Mouse (Mus musculus): ENCODE results near the gene Cyp2b13. TPM values are rescaled to one million over a fixed set of nuclear protein-coding genes. Genes with fewer than 3 reads are reported as not detected.
"Not testable (repeated sequence)": the region's sequence is repeated elsewhere in the genome, so short reads cannot be mapped to it uniquely, and the experiment has no call there.

Gene Cyp2b13
- polyA plus RNA-seq (2012; rRNA removed) = 0.05 TPM in 1 of 2 replicates, not detected in the other

DNA sequence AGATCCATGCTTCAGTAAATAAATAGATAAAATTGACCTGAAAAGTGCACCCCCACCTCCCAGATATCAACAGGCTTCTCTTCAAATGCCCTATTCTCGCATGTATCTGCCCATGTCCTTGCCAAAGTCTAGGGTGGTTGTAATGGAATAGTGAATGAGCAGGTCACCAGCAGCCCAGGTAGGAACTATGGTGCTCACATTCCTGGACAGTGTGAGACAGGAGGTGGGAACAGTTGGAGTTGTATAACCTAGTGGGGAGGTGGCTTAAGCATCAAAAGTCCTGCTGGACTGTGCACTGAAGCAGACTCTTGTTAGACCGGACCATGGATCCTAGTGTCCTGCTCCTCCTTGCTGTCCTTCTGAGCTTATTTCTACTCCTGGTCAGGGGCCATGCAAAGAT is at the start of gene Cyp2b13:
Cyp2b13 (plus strand) TSS at position 301 of the 400 bp plus-strand sequence.
- 56% methylated on average over 1 of the region's 2 CpGs for WGBS
- DNase-seq (ENCODE audit: low read depth, low spot score) = not testable (repeated sequence)

DNA sequence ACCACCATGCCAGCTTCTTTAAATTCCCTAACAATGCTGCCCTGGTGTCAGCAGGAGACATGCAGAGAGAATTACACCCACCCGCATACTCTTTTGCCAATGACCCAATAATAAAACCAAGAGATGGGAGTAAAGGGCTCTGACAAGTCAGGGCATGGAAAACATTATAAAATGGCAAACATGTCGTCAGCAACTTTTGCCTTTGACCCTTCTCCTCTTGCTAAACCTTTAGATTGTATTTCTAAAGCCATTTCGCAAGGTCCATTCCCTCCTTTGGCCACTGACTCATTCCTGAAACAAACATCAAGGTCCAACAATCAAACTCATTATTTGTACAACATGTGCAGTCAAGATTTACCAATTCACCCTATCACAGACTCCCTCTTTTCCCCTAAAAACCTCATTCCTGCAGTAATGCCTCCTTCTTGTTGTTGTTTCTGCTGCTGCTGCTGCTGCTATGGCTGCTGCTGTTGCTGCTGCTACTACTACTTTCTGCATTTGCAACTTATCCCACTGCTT is 41.4 kb upstream of the Cyp2b13 start:
- DNase-seq (ENCODE audit: low read depth, low spot score) = not testable (repeated sequence)
- 67% methylated on average over 1 of the region's 3 CpGs for WGBS

DNA sequence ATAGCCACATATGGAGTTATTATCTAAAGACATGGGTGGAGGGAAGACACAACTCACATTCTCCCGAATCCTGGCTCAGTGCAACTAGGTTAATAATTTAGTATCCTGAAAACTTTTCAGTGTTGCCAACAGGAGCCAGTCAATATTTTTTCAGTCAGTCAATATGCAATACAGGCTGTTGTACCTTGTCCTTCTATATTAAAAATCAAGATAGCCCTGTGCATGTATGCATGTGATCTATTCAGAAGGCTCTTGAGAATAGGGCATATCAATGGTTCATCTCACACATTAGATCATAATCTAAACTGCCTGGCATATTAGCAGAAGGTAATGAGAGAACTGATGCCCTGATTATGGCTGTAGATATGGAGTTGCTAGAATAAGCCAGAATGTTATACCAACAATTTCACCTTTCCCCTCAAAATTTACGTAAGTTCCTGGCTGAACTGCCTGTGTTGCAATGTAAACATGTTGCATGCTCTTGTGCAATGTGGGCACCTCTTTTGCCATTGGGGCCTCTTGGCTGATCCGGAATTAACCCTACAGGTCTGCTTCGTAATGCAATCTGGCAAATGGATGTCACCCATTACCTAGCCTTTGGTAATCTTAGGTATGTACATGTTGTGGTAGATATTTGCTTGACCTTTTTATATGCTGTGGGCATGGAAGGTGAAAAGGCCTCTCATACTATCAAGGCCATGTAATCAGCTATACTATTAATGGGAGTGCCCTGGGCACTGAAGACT is 6.2 kb upstream of the Cyp2b13 start:
- 79% methylated on average over 4 of the region's 4 CpGs for WGBS
- not testable (repeated sequence) for DNase-seq (ENCODE audit: low read depth, low spot score)

DNA sequence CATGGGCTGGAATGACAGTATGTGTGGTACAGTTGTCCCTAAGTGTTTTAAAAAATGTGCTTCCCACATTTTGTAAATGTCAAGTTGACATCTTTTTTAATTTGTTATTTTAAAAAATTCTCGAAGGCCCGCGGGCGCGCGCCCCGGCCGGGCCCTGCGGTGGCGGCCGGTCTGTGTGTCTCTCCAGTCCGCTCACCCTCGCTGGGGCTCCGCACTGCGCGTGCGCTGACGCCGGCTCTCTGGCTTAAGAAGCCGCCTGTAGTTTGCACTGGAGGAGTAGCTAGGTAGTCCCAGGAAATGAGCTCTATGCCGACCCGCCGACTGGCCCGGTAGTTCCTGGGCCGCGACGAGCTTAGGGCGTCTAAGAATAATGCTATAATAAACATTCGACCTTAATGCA is 10.4 kb downstream of the Cyp2b13 start:
- not testable (repeated sequence) for DNase-seq (ENCODE audit: low read depth, low spot score)
- 56% methylated on average over 29 of the region's 29 CpGs for WGBS

DNA sequence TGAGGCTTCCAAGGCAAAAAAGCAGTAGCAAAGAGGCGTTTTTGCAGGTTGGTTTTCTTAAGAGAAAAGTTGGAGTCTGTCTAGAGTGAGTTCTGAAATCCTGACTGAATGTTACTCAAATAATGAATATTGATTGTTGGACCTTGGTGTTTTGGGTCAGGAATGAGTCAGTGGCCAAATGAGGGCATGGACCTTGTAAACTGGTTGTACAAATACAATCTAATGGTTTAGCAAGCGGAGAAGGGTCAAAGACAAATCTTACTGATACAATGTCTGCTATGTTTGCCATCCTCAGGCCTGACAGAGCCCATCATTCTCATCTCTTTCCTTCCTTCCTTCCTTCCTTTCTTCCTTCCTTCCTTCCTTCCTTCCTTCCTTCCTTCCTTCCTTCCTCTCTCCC is 21.3 kb downstream of the Cyp2b13 start:
- no peak for DNase-seq (ENCODE audit: low read depth, low spot score)
- 39% methylated on average over 2 of the region's 2 CpGs for WGBS

DNA sequence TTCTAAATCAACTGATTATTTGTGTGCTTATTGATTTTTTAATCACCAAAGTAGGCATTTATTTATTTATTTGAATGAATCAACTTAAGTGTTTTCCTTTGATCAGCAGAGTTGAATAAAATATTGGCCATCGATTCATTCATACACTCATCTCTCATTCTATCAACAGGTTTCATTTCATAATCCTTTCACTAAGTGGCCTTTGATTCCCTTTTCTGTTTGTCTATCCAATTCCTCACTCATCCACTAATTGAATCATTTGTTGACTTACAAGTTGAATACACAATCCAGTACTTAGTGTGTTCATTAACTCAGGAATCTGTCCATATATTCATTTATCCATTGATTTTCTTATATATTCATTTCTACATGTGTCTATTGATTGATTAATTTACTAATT is 26.1 kb downstream of the Cyp2b13 start:
- DNase-seq (ENCODE audit: low read depth, low spot score) = no peak
- 88% methylated on average over 1 of the region's 1 CpGs for whole genome bisulfite sequencing

DNA sequence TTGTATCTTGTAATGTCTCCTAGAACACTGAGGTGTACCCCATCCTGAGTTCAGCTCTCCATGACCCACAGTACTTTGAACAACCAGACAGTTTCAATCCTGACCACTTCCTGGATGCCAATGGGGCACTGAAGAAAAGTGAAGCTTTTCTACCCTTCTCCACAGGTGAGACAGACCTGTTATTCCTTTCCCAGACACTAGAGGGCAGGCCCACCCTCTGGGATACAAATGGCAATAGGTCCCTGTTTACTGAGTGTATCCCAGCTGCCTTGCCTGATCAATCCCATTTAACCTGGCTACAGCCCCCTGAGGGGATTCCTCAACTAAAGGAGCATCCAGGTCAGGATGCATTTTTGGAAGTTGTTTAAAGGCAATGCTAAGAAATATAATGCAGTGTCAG is 27.3 kb downstream of the Cyp2b13 start:
- not testable (repeated sequence) for DNase-seq (ENCODE audit: low read depth, low spot score)

DNA sequence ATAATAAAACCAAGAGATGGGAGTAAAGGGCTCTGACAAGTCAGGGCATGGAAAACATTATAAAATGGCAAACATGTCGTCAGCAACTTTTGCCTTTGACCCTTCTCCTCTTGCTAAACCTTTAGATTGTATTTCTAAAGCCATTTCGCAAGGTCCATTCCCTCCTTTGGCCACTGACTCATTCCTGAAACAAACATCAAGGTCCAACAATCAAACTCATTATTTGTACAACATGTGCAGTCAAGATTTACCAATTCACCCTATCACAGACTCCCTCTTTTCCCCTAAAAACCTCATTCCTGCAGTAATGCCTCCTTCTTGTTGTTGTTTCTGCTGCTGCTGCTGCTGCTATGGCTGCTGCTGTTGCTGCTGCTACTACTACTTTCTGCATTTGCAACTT is 78.3 kb downstream of the Cyp2b13 start:
- not testable (repeated sequence) for DNase-seq (ENCODE audit: low read depth, low spot score)
- WGBS = no CpG with 5 or more reads among the region's 2 CpGs

DNA sequence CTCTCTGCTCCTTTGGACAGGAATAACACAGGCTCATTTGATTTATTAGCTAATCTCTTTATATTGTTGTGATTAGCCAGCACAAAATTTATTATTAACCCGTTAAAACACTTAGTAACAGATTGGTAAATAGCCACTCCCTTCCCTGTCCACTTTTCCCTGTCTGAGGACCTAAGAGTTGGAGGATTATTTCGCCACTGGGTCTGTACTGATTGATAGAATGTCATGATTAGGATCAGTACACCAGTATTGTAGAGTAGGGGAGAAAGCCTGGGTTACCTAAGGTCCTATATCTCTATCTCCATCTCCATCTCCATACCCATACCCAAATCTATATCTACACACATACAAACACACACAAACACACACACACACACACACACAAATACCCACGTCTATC is 82.4 kb downstream of the Cyp2b13 start:
- WGBS = no CpG with 5 or more reads among the region's 3 CpGs
- not testable (repeated sequence) for DNase-seq (ENCODE audit: low read depth, low spot score)

Other genes with a start within 250 kb of the Cyp2b13 start
- gene Cyp2s1, start 244.6 kb upstream of the Cyp2b13 start, polyA plus RNA-seq (2012; rRNA removed) = 49.2 and 66.1 TPM in 2 replicates
- 0.77 and 14.7 TPM in 2 replicates for gene Cyp2b10, start 163.9 kb upstream of the Cyp2b13 start, polyA plus RNA-seq (2012; rRNA removed)
- gene Cyp2b9, start 111.9 kb downstream of the Cyp2b13 start, polyA plus RNA-seq (2012; rRNA removed) = not detected in 2 replicates
- gene Vmn1r184, start 198.8 kb downstream of the Cyp2b13 start, polyA plus RNA-seq (2012; rRNA removed) = not detected in 2 replicates
- gene Cyp2a4, start 245.7 kb downstream of the Cyp2b13 start, polyA plus RNA-seq (2012; rRNA removed) = not detected in 2 replicates